Mouse (Mus musculus) intestine, postnatal 0 days (tissue): ENCODE results near the gene Ppp1r11. TPM values are rescaled to one million over a fixed set of nuclear protein-coding genes. Genes with fewer than 3 reads are reported as not detected.

Experiments
- ATAC-seq: fragments of 200-750 bp; cut with Nextera tagmentation; 2 replicates; pipeline ENCODE4 v1.8.0; 2017; ENCODE audit warnings: mild to moderate bottlenecking, moderate TSS enrichment, moderate library complexity
- H3K27ac ChIP-seq: fragments of 300-500 bp; sonication (generic); 2 replicates; pipeline ENCODE4 v1.5.1; 2014; ENCODE audit warnings: mild to moderate bottlenecking, low read depth, low read length, moderate library complexity
- H3K27me3 ChIP-seq: fragments of 300-500 bp; sonication (generic); replicated peaks from 2 replicates; pipeline ENCODE4 v1.6.1; 2014; ENCODE audit warnings: low read length, mixed read lengths; ENCODE audit not compliant: control insufficient read depth, insufficient read depth
- H3K36me3 ChIP-seq: fragments of 300-500 bp; sonication (generic); 2 replicates; pipeline ENCODE4 v1.6.1; 2014; ENCODE audit warnings: mild to moderate bottlenecking, moderate library complexity; ENCODE audit not compliant: control insufficient read depth, insufficient read depth
- H3K4me1 ChIP-seq: fragments of 300-500 bp; sonication (generic); replicated peaks from 2 replicates; pipeline ENCODE4 v1.6.1; 2014; ENCODE audit warnings: antibody characterized with exemption, low read length, mixed read lengths; ENCODE audit not compliant: control insufficient read depth, insufficient read depth
- H3K4me2 ChIP-seq: fragments of 300-500 bp; sonication (generic); replicated peaks from 2 replicates; pipeline ENCODE4 v1.6.1; 2014; ENCODE audit warnings: low read depth, mild to moderate bottlenecking, moderate library complexity
- H3K4me3 ChIP-seq: fragments of 300-500 bp; sonication (generic); 2 replicates; pipeline ENCODE4 v1.5.1; 2014; ENCODE audit warnings: low read depth, low read length
- H3K9ac ChIP-seq: fragments of 300-500 bp; sonication (generic); 2 replicates; pipeline ENCODE4 v1.6.1; 2014; ENCODE audit warnings: mild to moderate bottlenecking, low read depth, low read length
- H3K9me3 ChIP-seq: fragments of 300-500 bp; sonication (generic); 2 replicates; pipeline ENCODE4 v1.6.1; 2016; ENCODE audit warnings: mixed run types; ENCODE audit not compliant: control insufficient read depth
- CTCF ChIP-seq: sonication (generic); IDR thresholded peaks from 2 replicates; pipeline ENCODE4 v1.5.1; 2016; ENCODE audit warnings: low read depth, mild to moderate bottlenecking, control low read depth, antibody characterized with exemption, moderate library complexity
- WGBS: fragments of 180-500 bp; shearing (Covaris S2); extraction: QIAGEN DNeasy Blood & Tissue Kit; methylation state at CpG from one replicate; pipeline ENCODE4 v1.1.7; 2014; 5-methylcytosine and 5-hydroxymethylcytosine counted together
- polyA plus RNA-seq: library from polyadenylated mRNA; unstranded; fragments of >200 nt; fragmentation: Nextera tagmentation; extraction: Ambion mirVana; gene quantifications from 2 replicates; pipeline ENCODE4 v1.2.1, GENCODE M21; 2015

The Ppp1r11 gene
- polyA plus RNA-seq, 1 experiment from 2014 or later = 96.1 TPM

DNA sequence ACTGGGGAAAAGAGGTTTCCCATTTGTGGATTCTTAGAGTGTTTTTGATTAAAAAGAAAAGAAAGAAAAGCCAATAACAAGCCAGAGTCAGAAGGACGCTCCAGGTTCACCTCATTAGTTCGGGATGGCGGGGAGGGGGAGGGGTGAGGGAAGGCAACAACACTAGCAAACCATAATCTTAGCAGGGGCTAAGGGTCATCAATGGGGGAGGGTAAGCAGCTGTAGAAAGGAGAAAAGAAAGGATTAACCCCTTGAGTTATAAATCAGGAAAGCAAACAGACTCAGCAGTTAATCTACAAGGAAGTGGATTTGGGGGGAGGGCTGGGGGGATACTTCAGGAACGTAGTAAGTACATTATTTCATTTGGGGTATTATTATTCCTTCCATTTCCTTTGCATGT lies 30.3 kb upstream of the Ppp1r11 start:
- H3K27me3 ChIP-seq = peaks cover 4% of the 10 kb centered on the region; the same call in 1 of the 2 replicates
- H3K4me3 ChIP-seq = peak overlapping the region; percentile 23
- peak overlapping the region; percentile 61 for H3K4me2 ChIP-seq
- H3K36me3 ChIP-seq = no peaks in the 10 kb centered on the region
- H3K27ac ChIP-seq = no peak overlapping the region
- H3K4me1 ChIP-seq = no peaks in the 10 kb centered on the region
- no peaks in the 10 kb centered on the region for H3K9me3 ChIP-seq
- WGBS = 6% methylated on average over 4 of the region's 4 CpGs
- no peak for TF ChIP-seq CTCF
- no peak for ATAC-seq
- H3K9ac ChIP-seq = no peak overlapping the region

DNA sequence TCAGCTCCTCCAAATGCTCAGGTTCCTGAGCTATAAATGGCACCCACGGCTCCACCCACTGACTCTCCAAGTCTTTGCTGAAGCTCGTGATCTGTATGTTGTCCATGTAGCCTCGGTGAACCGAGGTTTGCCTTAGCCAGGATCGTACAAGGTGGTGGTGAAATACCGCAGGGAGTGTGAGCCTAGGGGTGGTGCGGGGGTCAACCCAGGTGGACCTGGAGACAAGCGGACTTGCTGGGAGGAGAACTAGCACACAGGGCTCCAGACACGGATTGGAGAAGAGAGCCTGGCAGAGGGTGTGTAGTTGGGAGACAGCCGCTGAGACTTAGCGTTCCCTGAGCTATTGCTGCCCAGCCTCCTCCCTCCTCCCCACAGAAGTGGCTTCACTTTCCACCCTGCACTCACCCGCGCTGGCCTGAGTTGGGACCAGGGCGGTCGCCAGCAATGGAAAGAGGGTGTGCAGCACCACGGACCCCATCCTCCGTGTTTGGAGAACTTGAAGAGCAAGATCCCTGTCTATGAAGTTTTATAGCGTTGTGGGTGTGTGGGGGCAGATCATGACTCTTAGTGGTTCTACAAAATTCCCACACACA lies 29.8 kb upstream of the Ppp1r11 start, which contains the start of gene 2410137M14Rik:
2410137M14Rik (minus strand) TSS at position 17 of the 593 bp plus-strand sequence.
- 8% methylated on average over 18 of the region's 18 CpGs for WGBS
- TF ChIP-seq CTCF = no peak
- no peaks in the 10 kb centered on the region for H3K27me3 ChIP-seq
- H3K4me1 ChIP-seq = no peaks in the 10 kb centered on the region
- H3K4me3 ChIP-seq = peak within 1 kb of the TSS; percentile 23
- H3K27ac ChIP-seq = no peak within 1 kb of the TSS
- no peaks in the 10 kb centered on the region for H3K36me3 ChIP-seq
- H3K9me3 ChIP-seq = no peaks in the 10 kb centered on the region
- H3K4me2 ChIP-seq = peak within 1 kb of the TSS; percentile 61
- peak; percentile 43; the same call in 1 of the 2 replicates for ATAC-seq
- no peak within 1 kb of the TSS for H3K9ac ChIP-seq

DNA sequence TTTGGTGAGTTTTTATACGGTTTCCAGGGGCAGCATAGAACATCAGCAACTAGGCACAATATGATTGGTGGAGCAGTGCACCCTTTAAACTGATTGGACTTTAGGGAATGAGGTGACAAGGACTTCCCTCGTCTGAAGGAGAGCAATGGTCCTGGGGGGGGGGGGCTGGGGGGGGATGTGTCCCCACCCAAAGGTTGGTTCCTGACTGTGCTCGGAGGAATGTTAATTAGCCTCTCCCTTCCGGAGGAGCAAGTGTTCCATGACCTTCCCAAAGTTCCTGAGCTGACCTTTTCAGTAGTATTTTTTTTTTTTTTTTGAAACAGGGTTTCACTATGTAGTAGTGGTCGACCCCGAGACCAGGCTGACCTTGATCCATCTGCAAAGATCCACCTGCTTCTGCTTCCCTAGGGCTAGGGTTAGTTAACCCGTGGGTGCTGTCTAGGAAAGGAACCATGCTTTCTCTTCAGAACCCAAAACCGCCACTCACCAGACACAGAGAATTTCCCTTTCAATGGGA lies 21.8 kb upstream of the Ppp1r11 start:
- no peak overlapping the region for H3K4me2 ChIP-seq
- TF ChIP-seq CTCF = no peak
- no peaks in the 10 kb centered on the region for H3K36me3 ChIP-seq
- H3K4me1 ChIP-seq = no peaks in the 10 kb centered on the region
- 70% methylated on average over 8 of the region's 8 CpGs for WGBS
- no peaks in the 10 kb centered on the region for H3K9me3 ChIP-seq
- H3K9ac ChIP-seq = no peak overlapping the region
- H3K4me3 ChIP-seq = no peak overlapping the region
- no peaks in the 10 kb centered on the region for H3K27me3 ChIP-seq
- ATAC-seq = no peak
- H3K27ac ChIP-seq = no peak overlapping the region

DNA sequence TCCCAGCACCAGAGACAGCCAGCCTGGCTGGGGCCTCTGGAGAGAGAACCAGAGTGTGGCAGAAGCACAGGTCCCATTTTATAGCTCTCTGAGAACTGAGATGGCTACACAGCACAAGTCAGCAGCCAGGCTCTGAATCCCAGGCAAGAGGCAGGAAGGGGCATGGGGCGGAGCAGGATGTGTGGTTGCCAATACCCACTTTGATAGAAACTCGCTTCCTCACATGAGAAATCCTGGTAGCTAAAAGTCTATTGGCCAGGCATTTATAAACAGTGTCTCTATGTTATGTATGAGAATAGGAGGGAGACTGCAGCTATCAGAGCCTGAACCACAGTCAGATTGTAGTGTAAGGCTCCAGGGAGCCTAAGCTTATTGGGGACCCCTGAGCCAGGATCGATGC lies 21.2 kb upstream of the Ppp1r11 start:
- no peak for TF ChIP-seq CTCF
- H3K27ac ChIP-seq = no peak overlapping the region
- H3K27me3 ChIP-seq = no peaks in the 10 kb centered on the region
- H3K9ac ChIP-seq = no peak overlapping the region
- no peaks in the 10 kb centered on the region for H3K4me1 ChIP-seq
- H3K9me3 ChIP-seq = no peaks in the 10 kb centered on the region
- 75% methylated on average over 3 of the region's 3 CpGs for WGBS
- H3K4me3 ChIP-seq = no peak overlapping the region
- no peaks in the 10 kb centered on the region for H3K36me3 ChIP-seq
- ATAC-seq = no peak
- no peak overlapping the region for H3K4me2 ChIP-seq

DNA sequence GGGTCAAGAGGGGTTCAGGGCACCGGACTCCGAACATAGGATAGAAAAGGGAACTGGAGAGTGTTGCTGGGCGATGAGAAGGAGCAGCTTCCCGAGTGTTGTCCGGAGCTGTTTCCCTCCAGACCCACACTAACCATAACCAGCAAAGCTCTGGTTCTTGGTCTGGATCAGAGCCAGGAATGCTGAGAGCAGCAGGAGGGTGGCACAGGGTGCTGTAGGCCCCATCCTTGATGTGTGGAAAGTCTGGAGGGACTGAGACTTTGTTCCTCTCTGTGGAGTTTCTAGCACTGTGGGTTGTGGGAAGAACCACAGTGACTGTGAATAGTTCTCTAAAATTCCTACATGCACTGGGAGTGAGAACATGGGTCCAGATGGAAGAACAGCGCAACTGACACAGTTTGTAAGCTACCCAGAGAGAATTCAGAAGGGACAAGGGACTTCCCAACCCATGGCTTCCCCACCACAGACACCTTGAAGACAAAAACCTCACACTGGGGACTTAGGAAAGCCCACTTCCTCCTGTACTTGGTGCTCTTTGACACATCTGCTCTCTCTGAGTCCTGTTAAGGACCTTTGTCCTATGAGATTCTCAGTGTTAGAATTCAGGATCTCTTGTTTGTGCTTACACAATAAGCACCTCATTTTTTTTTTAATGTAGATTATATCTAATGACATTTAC lies 19.8 kb upstream of the Ppp1r11 start:
- Histone ChIP-seq H3K27ac (no peak overlapping the region), H3K4me1 (no peaks in the 10 kb centered on the region), H3K27me3 (no peaks in the 10 kb centered on the region), H3K4me2 (no peak overlapping the region), H3K9me3 (no peaks in the 10 kb centered on the region), H3K9ac (no peak overlapping the region), H3K4me3 (no peak overlapping the region), H3K36me3 (no peaks in the 10 kb centered on the region)
- 85% methylated on average over 6 of the region's 6 CpGs for WGBS
- no peak for ATAC-seq
- TF ChIP-seq CTCF = no peak

DNA sequence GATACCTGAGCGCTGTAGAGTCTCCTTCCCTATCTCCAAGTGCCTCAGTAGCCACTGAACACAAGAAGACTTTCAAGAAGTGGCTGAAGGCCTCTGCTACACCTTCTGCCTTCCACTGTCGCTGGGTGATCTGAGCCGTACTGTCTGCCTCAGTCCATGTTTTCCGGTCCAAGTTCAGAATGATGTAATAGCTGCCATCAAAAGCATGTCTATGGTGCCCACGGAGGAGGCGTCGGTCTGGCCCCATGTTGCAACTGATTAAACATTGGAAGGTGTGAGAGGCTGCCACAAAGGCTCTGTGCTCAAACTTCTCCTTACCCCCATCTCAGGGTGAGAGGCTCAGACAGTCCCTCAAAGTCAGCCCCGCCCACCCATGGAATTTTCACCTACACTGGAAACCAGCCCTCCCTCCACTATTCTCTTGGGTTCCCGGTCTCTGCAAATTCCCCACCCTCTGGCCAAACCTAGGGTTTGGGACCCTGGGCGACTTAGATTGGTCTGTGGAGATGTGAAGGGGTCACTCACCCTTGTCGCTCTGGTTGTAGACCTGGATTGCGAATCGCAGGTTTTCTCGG lies 18.9 kb upstream of the Ppp1r11 start:
- Histone ChIP-seq H3K4me2 (no peak overlapping the region), H3K36me3 (no peaks in the 10 kb centered on the region), H3K27me3 (no peaks in the 10 kb centered on the region), H3K4me1 (no peaks in the 10 kb centered on the region), H3K4me3 (no peak overlapping the region), H3K9me3 (no peaks in the 10 kb centered on the region), H3K9ac (no peak overlapping the region), H3K27ac (no peak overlapping the region)
- 64% methylated on average over 14 of the region's 14 CpGs for WGBS
- no peak for ATAC-seq
- no peak for TF ChIP-seq CTCF
